Mouse (Mus musculus): ENCODE results near the gene Ttyh3.

DNA sequence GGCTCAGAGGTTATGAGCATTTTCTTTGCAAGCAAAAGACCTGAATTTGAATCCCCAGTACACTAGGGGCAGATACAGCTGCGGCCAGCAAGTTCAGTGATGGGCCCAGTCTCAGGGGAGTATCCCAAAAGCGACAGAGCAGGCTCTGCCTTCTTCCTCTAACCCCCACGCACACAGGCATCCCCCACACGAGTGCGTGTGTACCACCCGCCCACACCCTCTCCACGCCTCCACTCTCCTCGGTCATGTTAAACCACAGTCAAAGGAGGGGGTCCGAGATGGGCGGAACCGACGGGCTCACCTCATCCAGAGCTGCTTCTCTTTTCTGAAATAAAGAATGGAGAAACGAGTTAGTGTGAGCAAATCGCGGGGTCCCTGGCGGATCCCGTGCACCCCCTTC, 25.2 kb upstream of the Ttyh3 start:
- TF ChIP-seq EP300 (IDR thresholded peaks at IDR 0.05; ENCODE audit: low read depth in 1 of 2, low read length in 2 of 2) (no peak), ZKSCAN1 (IDR thresholded peaks at IDR 0.05; ENCODE audit: low read depth, low read length) (no peak), CTCF (IDR thresholded peaks at IDR 0.05 in 2 of 3, conservative IDR thresholded peaks at IDR 0.05 in 1 of 3; ENCODE audit: control insufficient read depth in 1 of 3, insufficient read depth in 1 of 3, low read depth in 2 of 3, low read length in 3 of 3, poor library complexity in 1 of 3, severe bottlenecking in 1 of 3) (no peak), RAD21 (IDR thresholded peaks at IDR 0.05; ENCODE audit: low read depth, low read length) (no peak), JUND (IDR thresholded peaks at IDR 0.05; ENCODE audit: low read depth, low read length) (no peak), CHD1 (IDR thresholded peaks at IDR 0.05; ENCODE audit: low read depth, low read length) (no peak), MAFK (IDR thresholded peaks at IDR 0.05; ENCODE audit: borderline replicate concordance, low read depth, low read length) (no peak)
